Mouse (Mus musculus): Measurements from ENCODE around the gene Prkd1. TPM values are rescaled to one million over a fixed set of nuclear protein-coding genes. Genes with fewer than 3 reads are reported as not detected.

The Prkd1 gene
- polyA plus RNA-seq, 1 experiment from 2014 or later = 5.5 TPM

DNA sequence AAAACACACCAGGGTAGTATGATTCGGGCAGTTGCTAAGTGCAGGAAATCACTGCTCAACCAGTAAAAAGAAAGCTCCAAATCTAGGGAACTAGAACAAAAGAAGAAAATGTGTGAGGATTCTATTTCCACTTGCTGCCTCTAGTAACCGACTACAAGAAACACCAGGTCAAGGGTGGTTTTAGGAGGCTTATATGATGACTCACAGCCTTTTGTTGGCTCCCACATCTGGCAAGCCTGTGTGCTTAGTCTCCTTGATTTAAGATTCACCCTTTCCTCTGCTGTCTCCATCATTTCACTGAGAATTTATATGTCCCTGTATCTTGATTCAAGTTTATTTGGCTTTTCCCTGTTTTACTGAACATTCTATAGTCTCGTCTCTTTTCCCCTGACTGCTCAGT is 339.6 kb downstream of the Prkd1 start:
- Histone ChIP-seq H3K27ac (no peak overlapping the region), H3K4me3 (no peak overlapping the region), H3K36me3 (no peaks in the 10 kb centered on the region), H3K27me3 (no peaks in the 10 kb centered on the region), H3K4me1 (no peaks in the 10 kb centered on the region), H3K9ac (no peak overlapping the region), H3K4me2 (no peak overlapping the region), H3K9me3 (no peaks in the 10 kb centered on the region)
- no peak for ATAC-seq (ENCODE audit: borderline replicate concordance, extremely low read depth, low FRiP score, low TSS enrichment)
- WGBS = 60% methylated on average over 3 of the region's 3 CpGs

DNA sequence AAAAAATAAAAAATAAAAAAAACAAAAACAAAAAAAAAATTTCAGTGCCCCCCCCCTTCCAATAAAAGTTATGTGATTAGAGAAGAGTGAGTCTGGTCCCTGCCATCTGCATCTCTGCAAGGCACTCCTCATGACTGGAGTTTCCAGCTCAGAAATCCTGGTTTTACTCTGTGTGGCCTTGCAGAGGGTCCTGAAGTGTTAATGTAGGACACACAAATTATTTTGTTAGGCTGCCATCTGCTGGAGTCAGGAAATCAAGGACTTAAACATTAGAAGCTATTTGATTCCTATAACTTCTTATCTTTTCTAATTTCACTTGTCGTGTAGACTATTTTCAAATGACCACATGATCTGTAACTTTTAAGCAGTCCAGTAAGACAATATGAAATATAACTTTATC is 347.6 kb downstream of the Prkd1 start:
- no peak overlapping the region for H3K27ac ChIP-seq
- H3K4me3 ChIP-seq = no peak overlapping the region
- ATAC-seq (ENCODE audit: borderline replicate concordance, extremely low read depth, low FRiP score, low TSS enrichment) = no peak
- no peak overlapping the region for H3K9ac ChIP-seq
- WGBS = 16% methylated on average over 1 of the region's 1 CpGs
- no peaks in the 10 kb centered on the region for H3K4me1 ChIP-seq
- no peak overlapping the region for H3K4me2 ChIP-seq
- H3K36me3 ChIP-seq = no peaks in the 10 kb centered on the region
- H3K9me3 ChIP-seq = no peaks in the 10 kb centered on the region
- H3K27me3 ChIP-seq = no peaks in the 10 kb centered on the region

DNA sequence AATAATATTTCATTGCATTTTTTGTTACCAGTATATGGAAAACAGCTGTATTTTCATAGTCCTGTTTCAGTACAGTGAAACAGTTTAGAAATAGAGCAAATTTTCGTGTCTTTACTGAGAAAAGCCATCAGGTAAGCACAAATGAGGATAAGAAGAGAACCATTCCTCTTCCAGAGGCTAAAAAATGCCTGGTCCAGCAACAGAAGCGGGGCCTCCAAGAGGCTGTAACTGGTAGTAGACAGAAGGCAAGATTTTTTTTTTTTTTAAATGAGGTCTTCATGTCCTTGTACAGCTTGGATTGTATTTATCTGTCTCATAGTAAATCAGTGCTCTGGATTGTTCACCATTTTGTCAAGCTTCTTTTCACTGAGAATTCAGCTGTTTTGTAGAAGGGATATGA is 352.8 kb downstream of the Prkd1 start:
- Histone ChIP-seq H3K27me3 (no peaks in the 10 kb centered on the region), H3K4me2 (no peak overlapping the region), H3K9ac (no peak overlapping the region), H3K27ac (no peak overlapping the region), H3K4me3 (no peak overlapping the region), H3K9me3 (no peaks in the 10 kb centered on the region), H3K36me3 (no peaks in the 10 kb centered on the region), H3K4me1 (no peaks in the 10 kb centered on the region)
- WGBS = 58% methylated on average over 2 of the region's 2 CpGs
- no peak for ATAC-seq (ENCODE audit: borderline replicate concordance, extremely low read depth, low FRiP score, low TSS enrichment)

DNA sequence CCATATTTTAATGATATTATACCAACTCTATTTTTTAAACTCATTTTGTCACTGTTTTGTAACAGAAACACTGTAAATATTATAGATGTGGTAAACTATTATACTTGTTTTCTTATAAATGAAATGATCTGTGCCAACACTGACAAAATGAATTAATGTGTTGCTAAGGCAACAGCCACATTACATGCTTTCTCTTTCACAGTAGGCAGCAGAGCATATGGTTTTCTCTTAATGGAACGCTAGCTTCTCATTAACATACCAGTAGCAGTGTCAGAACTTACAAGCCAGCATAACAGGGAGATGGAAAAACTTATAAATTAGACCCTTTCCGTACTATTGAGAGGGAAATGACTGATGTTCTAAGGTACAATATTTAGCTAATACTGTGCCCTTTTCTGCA is 353.3 kb downstream of the Prkd1 start:
- WGBS = 77% methylated on average over 2 of the region's 2 CpGs
- Histone ChIP-seq H3K4me2 (no peak overlapping the region), H3K9ac (no peak overlapping the region), H3K36me3 (no peaks in the 10 kb centered on the region), H3K9me3 (no peaks in the 10 kb centered on the region), H3K27me3 (no peaks in the 10 kb centered on the region), H3K4me1 (no peaks in the 10 kb centered on the region), H3K4me3 (no peak overlapping the region), H3K27ac (no peak overlapping the region)
- no peak for ATAC-seq (ENCODE audit: borderline replicate concordance, extremely low read depth, low FRiP score, low TSS enrichment)

DNA sequence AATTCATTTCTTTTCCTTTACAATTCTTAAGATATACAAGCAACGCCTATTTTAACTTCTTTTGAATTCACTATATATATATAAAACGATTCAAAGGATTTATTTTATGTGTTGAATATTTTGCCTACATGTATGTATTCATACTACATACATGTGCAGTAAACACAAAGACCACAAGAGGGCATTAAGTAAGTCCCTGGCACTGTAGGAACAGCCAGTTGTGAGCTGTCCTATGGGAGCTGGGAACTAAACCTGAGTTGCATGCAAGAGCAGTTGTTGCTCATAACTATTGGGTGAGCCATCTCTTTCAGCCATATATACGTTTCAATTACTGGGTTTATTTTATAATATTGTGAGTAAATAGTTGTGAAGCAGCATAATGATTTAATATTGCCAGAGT is 356.1 kb downstream of the Prkd1 start:
- no peak overlapping the region for H3K9ac ChIP-seq
- H3K27ac ChIP-seq = no peak overlapping the region
- ATAC-seq (ENCODE audit: borderline replicate concordance, extremely low read depth, low FRiP score, low TSS enrichment) = no peak
- H3K4me2 ChIP-seq = no peak overlapping the region
- H3K4me3 ChIP-seq = no peak overlapping the region
- H3K4me1 ChIP-seq = no peaks in the 10 kb centered on the region
- no peaks in the 10 kb centered on the region for H3K9me3 ChIP-seq
- 64% methylated on average over 3 of the region's 3 CpGs for WGBS
- H3K36me3 ChIP-seq = no peaks in the 10 kb centered on the region
- H3K27me3 ChIP-seq = no peaks in the 10 kb centered on the region
